Mouse (Mus musculus): Measurements from ENCODE around the gene Atf6b. TPM values are rescaled to one million over a fixed set of nuclear protein-coding genes. Genes with fewer than 3 reads are reported as not detected.

Atf6b gene
- total and polyA plus RNA-seq, 3 experiments, result 15.3 to 25.3 (median 18.4) TPM

GRCm38 (mm10) chr17:34699575-34700408 lies 52.8 kb downstream of the Atf6b start:
- peak overlapping the region; percentile 38; the same call in 1 of the 2 replicates for H3K27ac ChIP-seq
- no peaks in the 10 kb centered on the region for H3K79me2 ChIP-seq (replicated peaks; ENCODE audit: control insufficient read depth, insufficient read depth, low read length)
- intact Hi-C loops (cut with DNase I), result no loop called here
- no peak for DNase-seq
- no peaks in the 10 kb centered on the region for H3K27me3 ChIP-seq (ENCODE audit: control insufficient read depth, insufficient read depth, low read length)
- H3K36me3 ChIP-seq (ENCODE audit: control insufficient read depth, insufficient read depth, low read length), result no peaks in the 10 kb centered on the region
- TF ChIP-seq EP300 (IDR thresholded peaks at IDR 0.05; ENCODE audit: insufficient read depth, low read depth, low read length), result no peak
- TF ChIP-seq CTCF (IDR thresholded peaks at IDR 0.05), result no peak
- no peak for TF ChIP-seq POLR2A (IDR thresholded peaks at IDR 0.05; ENCODE audit: insufficient read depth, low read depth, low read length)
- WGBS, result 51% methylated on average over 14 of the region's 14 CpGs
- H3K9ac ChIP-seq (ENCODE audit: low read depth, low read length), result no peak overlapping the region
- H3K4me3 ChIP-seq, result no peak overlapping the region
- peaks cover 5% of the 10 kb centered on the region for H3K4me1 ChIP-seq (ENCODE audit: control insufficient read depth, insufficient read depth, low read length)

GRCm38 (mm10) chr17:34700671-34701071 lies 53.7 kb downstream of the Atf6b start:
- Histone ChIP-seq H3K4me1 (ENCODE audit: control insufficient read depth, insufficient read depth, low read length) (peaks cover 5% of the 10 kb centered on the region), H3K27ac (peak overlapping the region; percentile 38), H3K9ac (ENCODE audit: low read depth, low read length) (no peak overlapping the region), H3K27me3 (ENCODE audit: control insufficient read depth, insufficient read depth, low read length) (no peaks in the 10 kb centered on the region), H3K79me2 (replicated peaks; ENCODE audit: control insufficient read depth, insufficient read depth, low read length) (no peaks in the 10 kb centered on the region), H3K36me3 (ENCODE audit: control insufficient read depth, insufficient read depth, low read length) (no peaks in the 10 kb centered on the region), H3K4me3 (no peak overlapping the region)
- DNase-seq, result peak in 1 of 2 experiments; percentile 37
- intact Hi-C loops (cut with DNase I), result no loop called here
- TF ChIP-seq POLR2A (IDR thresholded peaks at IDR 0.05; ENCODE audit: insufficient read depth, low read depth, low read length), result no peak
- WGBS, result 24% methylated on average over 2 of the region's 2 CpGs

Other genes with a start within 250 kb of the Atf6b start
- not detected for gene BC051142, start 248.3 kb upstream of the Atf6b start, total RNA-seq (2021)
- 0.94 and 1.1 TPM in 2 replicates for gene BC051142, start 248.3 kb upstream of the Atf6b start, polyA plus RNA-seq (2012; rRNA removed)
- not detected for gene Btnl4, start 169.8 kb upstream of the Atf6b start, total RNA-seq (2021)
- not detected in 2 replicates for gene Btnl4, start 169.8 kb upstream of the Atf6b start, polyA plus RNA-seq (2012; rRNA removed)
- not detected for gene Btnl6, start 129.8 kb upstream of the Atf6b start, total RNA-seq (2021)
- not detected in 2 replicates for gene Btnl6, start 129.8 kb upstream of the Atf6b start, polyA plus RNA-seq (2012; rRNA removed)
- gene Notch4, start 82.9 kb upstream of the Atf6b start, total RNA-seq (2021), result 10 to 100 TPM; 30.4 to 32.3 TPM
- 21.4 and 24.8 TPM in 2 replicates for gene Notch4, start 82.9 kb upstream of the Atf6b start, polyA plus RNA-seq (2012; rRNA removed)
- 1 to 10 TPM; 3.9 to 5.2 TPM for gene Gpsm3, start 57.3 kb upstream of the Atf6b start, total RNA-seq (2021)
- 4.4 and 6.4 TPM in 2 replicates for gene Gpsm3, start 57.3 kb upstream of the Atf6b start, polyA plus RNA-seq (2012; rRNA removed)
- 10 to 100 TPM; 16.1 to 18.4 TPM for gene Pbx2, start 55.9 kb upstream of the Atf6b start, total RNA-seq (2021)
- gene Pbx2, start 55.9 kb upstream of the Atf6b start, polyA plus RNA-seq (2012; rRNA removed), result 22.1 and 28.3 TPM in 2 replicates
- gene Ager, start 49.3 kb upstream of the Atf6b start, total RNA-seq (2021), result under 1 TPM; 0.14 to 0.18 TPM
- 0.38 and 2.2 TPM in 2 replicates for gene Ager, start 49.3 kb upstream of the Atf6b start, polyA plus RNA-seq (2012; rRNA removed)
- 10 to 100 TPM; 37.6 to 40.4 TPM for gene Rnf5, start 43.5 kb upstream of the Atf6b start, total RNA-seq (2021)
- 71.7 and 92.2 TPM in 2 replicates for gene Rnf5, start 43.5 kb upstream of the Atf6b start, polyA plus RNA-seq (2012; rRNA removed)
- 10 to 100 TPM; 64.8 to 68.9 TPM for gene Agpat1, start 42.9 kb upstream of the Atf6b start, total RNA-seq (2021)
- 178 and 184 TPM in 2 replicates for gene Agpat1, start 42.9 kb upstream of the Atf6b start, polyA plus RNA-seq (2012; rRNA removed)
- gene Egfl8, start 31.2 kb upstream of the Atf6b start, total RNA-seq (2021), result 1 to 10 TPM; 1.2 to 1.8 TPM
- gene Egfl8, start 31.2 kb upstream of the Atf6b start, polyA plus RNA-seq (2012; rRNA removed), result 2.4 and 3.4 TPM in 2 replicates
- 10 to 100 TPM; 53.0 to 63.9 TPM for gene Ppt2, start 18.6 kb upstream of the Atf6b start, total RNA-seq (2021)
- gene Ppt2, start 18.6 kb upstream of the Atf6b start, polyA plus RNA-seq (2012; rRNA removed), result 50.5 and 55.7 TPM in 2 replicates
- gene Prrt1, start 17.6 kb upstream of the Atf6b start, total RNA-seq (2021), result 1 to 10 TPM in 1 of 2 experiments, under 1 TPM in 1; 0.86 to 1.4 TPM
- gene Prrt1, start 17.6 kb upstream of the Atf6b start, polyA plus RNA-seq (2012; rRNA removed), result 2.7 and 7.0 TPM in 2 replicates
- 1 to 10 TPM; 7.9 TPM for gene Fkbpl, start 2.4 kb upstream of the Atf6b start, total RNA-seq (2021)
- gene Fkbpl, start 2.4 kb upstream of the Atf6b start, polyA plus RNA-seq (2012; rRNA removed), result 4.0 and 8.8 TPM in 2 replicates
- gene Tnxb, start 23.4 kb downstream of the Atf6b start, total RNA-seq (2021), result 10 to 100 TPM; 28.5 to 28.8 TPM
- gene Tnxb, start 23.4 kb downstream of the Atf6b start, polyA plus RNA-seq (2012; rRNA removed), result 27.3 and 32.7 TPM in 2 replicates
- gene C4b, start 96.7 kb downstream of the Atf6b start, total RNA-seq (2021), result 10 to 100 TPM; 16.8 to 19.7 TPM
- gene C4b, start 96.7 kb downstream of the Atf6b start, polyA plus RNA-seq (2012; rRNA removed), result 18.0 and 26.6 TPM in 2 replicates
- gene Cyp21a1, start 157.4 kb downstream of the Atf6b start, total RNA-seq (2021), result not detected
- 0.09 and 0.20 TPM in 2 replicates for gene Cyp21a1, start 157.4 kb downstream of the Atf6b start, polyA plus RNA-seq (2012; rRNA removed)
- 1 to 10 TPM; 8.5 to 9.5 TPM for gene Stk19, start 189.8 kb downstream of the Atf6b start, total RNA-seq (2021)
- 14.1 and 17.3 TPM in 2 replicates for gene Stk19, start 189.8 kb downstream of the Atf6b start, polyA plus RNA-seq (2012; rRNA removed)
- 10 to 100 TPM; 12.4 to 14.2 TPM for gene Dxo, start 189.9 kb downstream of the Atf6b start, total RNA-seq (2021)
- 22.9 and 28.3 TPM in 2 replicates for gene Dxo, start 189.9 kb downstream of the Atf6b start, polyA plus RNA-seq (2012; rRNA removed)
- gene Skiv2l, start 203.1 kb downstream of the Atf6b start, total RNA-seq (2021), result 10 to 100 TPM; 18.1 to 26.8 TPM
- gene Skiv2l, start 203.1 kb downstream of the Atf6b start, polyA plus RNA-seq (2012; rRNA removed), result 28.9 and 37.7 TPM in 2 replicates
- gene Nelfe, start 203.2 kb downstream of the Atf6b start, total RNA-seq (2021), result 10 to 100 TPM; 14.9 to 15.8 TPM
- gene Nelfe, start 203.2 kb downstream of the Atf6b start, polyA plus RNA-seq (2012; rRNA removed), result 12.3 and 15.5 TPM in 2 replicates
- gene Cfb, start 215.4 kb downstream of the Atf6b start, total RNA-seq (2021), result 1 to 10 TPM; 2.6 to 3.8 TPM
- 3.9 and 5.7 TPM in 2 replicates for gene Cfb, start 215.4 kb downstream of the Atf6b start, polyA plus RNA-seq (2012; rRNA removed)
- gene Zbtb12, start 232.3 kb downstream of the Atf6b start, total RNA-seq (2021), result 1 to 10 TPM; 7.9 to 9.0 TPM
- gene Zbtb12, start 232.3 kb downstream of the Atf6b start, polyA plus RNA-seq (2012; rRNA removed), result 10.0 and 11.0 TPM in 2 replicates
- not detected for gene Gm20547, start 234.9 kb downstream of the Atf6b start, total RNA-seq (2021)
- not detected in 2 replicates for gene Gm20547, start 234.9 kb downstream of the Atf6b start, polyA plus RNA-seq (2012; rRNA removed)

Data from heart, adult 2 months (tissue).